15 mouse cellular contexts compared by ENCODE assay signal in genomic region chr7:80375376-80376039, GRCm38 (mm10). TPM values are rescaled to one million over a fixed set of nuclear protein-coding genes. Genes with fewer than 3 reads are reported as not detected.
DNase-seq lines count a peak whose midpoint lies in the region; ATAC-seq and TF ChIP-seq lines count a peak whose summit lies in the region.
"Had no signal": no experiment of that assay in that cellular context is flagged by ENCODE, and none has a peak within 500 bp of the region (broad histone marks: within the 10 kb centered on the region; RNA-seq: fewer than 3 reads in every experiment).

No protein-coding gene starts in this region.

- no peaks in the 10 kb centered on the region for H3K9me3 ChIP-seq in MEL (replicated peaks; ENCODE audit: insufficient read depth, low read length)
- no peaks in the 10 kb centered on the region for H3K9me3 ChIP-seq in intestine, postnatal 0 days (ENCODE audit: control insufficient read depth)
- no peaks in the 10 kb centered on the region for H3K9me3 ChIP-seq in heart, embryonic 12.5 days (replicated peaks)
- H3K9me3 ChIP-seq: liver, embryonic 15.5 days; midbrain, embryonic 13.5 days; neural tube, embryonic 15.5 days had no signal

- TF ChIP-seq EP300 in MEL (IDR thresholded peaks at IDR 0.05; ENCODE audit: low read depth in 1 of 2, low read length in 2 of 2) = peak; percentile 78 to 88

- peak overlapping the region; percentile 92 for H3K27ac ChIP-seq in MEL (ENCODE audit: control insufficient read depth, low read depth, low read length)
- H3K27ac ChIP-seq in intestine, postnatal 0 days (ENCODE audit: low read depth, low read length) = no peak overlapping the region
- H3K27ac ChIP-seq in heart, embryonic 12.5 days (ENCODE audit: poor library complexity, severe bottlenecking) = no peak overlapping the region
- H3K27ac ChIP-seq: hindbrain, postnatal 0 days; liver, embryonic 15.5 days; midbrain, embryonic 13.5 days; neural tube, embryonic 15.5 days had no signal

- peak; percentile 62 for DNase-seq in lung, postnatal 36 days
- no peak for DNase-seq in lung, postnatal 4 days
- DNase-seq in 416B (ENCODE audit: low read depth) = peak; percentile 100
- peak; percentile 79 for DNase-seq in MEL (ENCODE audit: low read depth, low spot score)
- DNase-seq in left cerebral cortex, postnatal 36 days (ENCODE audit: low spot score in 2 of 2) = no peak
- DNase-seq: cerebellum, postnatal 36 days; kidney, postnatal 4 days; right cerebral cortex, postnatal 14 days had no signal

- intact Hi-C loops in left cerebral cortex, postnatal 36 days (cut with DNase I) = no loop called here

- peak overlapping the region in 1 of 2 experiments; percentile 15; a peak in 2 of 4 replicates for H3K4me3 ChIP-seq in MEL (ENCODE audit: control insufficient read depth in 1 of 2, insufficient read depth in 1 of 2, low read depth in 2 of 2, low read length in 2 of 2)
- no peak overlapping the region for H3K4me3 ChIP-seq in intestine, postnatal 0 days (ENCODE audit: low read depth, low read length)
- no peak overlapping the region for H3K4me3 ChIP-seq in heart, embryonic 12.5 days
- H3K4me3 ChIP-seq: liver, embryonic 15.5 days; midbrain, embryonic 13.5 days; neural tube, embryonic 15.5 days had no signal

- no peak for TF ChIP-seq RAD21 in MEL (IDR thresholded peaks at IDR 0.05; ENCODE audit: low read depth, low read length)

- H3K79me2 ChIP-seq in MEL (ENCODE audit: control insufficient read depth, insufficient read depth, low read length, poor library complexity) = peaks cover 3% of the 10 kb centered on the region; the same call in 1 of the 2 replicates

- TF ChIP-seq POLR2A in MEL (IDR thresholded peaks at IDR 0.05; ENCODE audit: control insufficient read depth in 1 of 2, insufficient read depth in 1 of 2, low read depth in 1 of 2, low read length in 2 of 2, poor library complexity in 1 of 2) = peak in 1 of 2 experiments; percentile 36; a peak in 1 of 4 replicates

- peaks cover 0 to 31% of the 10 kb centered on the region in 2 experiments; a peak in 2 of 4 replicates for H3K36me3 ChIP-seq in MEL (ENCODE audit: control insufficient read depth in 1 of 2, insufficient read depth in 2 of 2, low read length in 2 of 2)
- H3K36me3 ChIP-seq in intestine, postnatal 0 days (ENCODE audit: control insufficient read depth, insufficient read depth) = 0 out of 2 replicates have a peak, but pooled peaks cover under 1% of the 10 kb centered on the region
- peaks cover 17% of the 10 kb centered on the region for H3K36me3 ChIP-seq in heart, embryonic 12.5 days
- H3K36me3 ChIP-seq: midbrain, embryonic 13.5 days; neural tube, embryonic 15.5 days had no signal

- no peak for TF ChIP-seq CTCF in MEL (IDR thresholded peaks at IDR 0.05 in 2 of 3, conservative IDR thresholded peaks at IDR 0.05 in 1 of 3; ENCODE audit: control insufficient read depth in 1 of 3, insufficient read depth in 1 of 3, low read depth in 2 of 3, low read length in 3 of 3, poor library complexity in 1 of 3, severe bottlenecking in 1 of 3)
- TF ChIP-seq CTCF in intestine, postnatal 0 days (IDR thresholded peaks at IDR 0.05; ENCODE audit: low read depth) = no peak

- H3K27me3 ChIP-seq in MEL (ENCODE audit: control insufficient read depth in 1 of 2, insufficient read depth in 2 of 2, low read length in 2 of 2) = no peaks in the 10 kb centered on the region
- no peaks in the 10 kb centered on the region for H3K27me3 ChIP-seq in intestine, postnatal 0 days (replicated peaks; ENCODE audit: control insufficient read depth, insufficient read depth, low read length)
- no peaks in the 10 kb centered on the region for H3K27me3 ChIP-seq in heart, embryonic 12.5 days (replicated peaks)
- H3K27me3 ChIP-seq: neural tube, embryonic 15.5 days had no signal

- H3K9ac ChIP-seq in MEL (ENCODE audit: control insufficient read depth, low read depth, low read length, poor library complexity, severe bottlenecking) = peak overlapping the region; percentile 63
- H3K9ac ChIP-seq in intestine, postnatal 0 days (ENCODE audit: low read depth, low read length) = no peak overlapping the region
- no peak overlapping the region for H3K9ac ChIP-seq in heart, embryonic 12.5 days
- H3K9ac ChIP-seq: liver, embryonic 15.5 days; midbrain, embryonic 13.5 days; neural tube, embryonic 15.5 days had no signal

- peaks cover 8 to 36% of the 10 kb centered on the region in 2 experiments for H3K4me1 ChIP-seq in MEL (ENCODE audit: control insufficient read depth in 1 of 2, insufficient read depth in 2 of 2, low read length in 2 of 2)
- H3K4me1 ChIP-seq in intestine, postnatal 0 days (replicated peaks; ENCODE audit: control insufficient read depth, insufficient read depth, low read length) = no peaks in the 10 kb centered on the region
- peaks cover 11% of the 10 kb centered on the region for H3K4me1 ChIP-seq in heart, embryonic 12.5 days (replicated peaks)

- ATAC-seq in intestine, postnatal 0 days = peak; percentile 54
- no peak for ATAC-seq in heart, embryonic 12.5 days (ENCODE audit: insufficient number of reproducible peaks, low FRiP score)

- WGBS in intestine, postnatal 0 days = 52% methylated on average over 9 of the region's 9 CpGs
- WGBS in heart, embryonic 12.5 days = 41% methylated on average over 9 of the region's 9 CpGs

- H3K4me2 ChIP-seq in intestine, postnatal 0 days (replicated peaks; ENCODE audit: low read depth) = no peak overlapping the region
- no peak overlapping the region for H3K4me2 ChIP-seq in heart, embryonic 12.5 days
- H3K4me2 ChIP-seq: heart, embryonic 11.5 days; liver, embryonic 15.5 days; midbrain, embryonic 13.5 days; neural tube, embryonic 15.5 days had no signal

TF ChIP-seq in MEL, 35 proteins besides CTCF, POLR2A, EP300 and RAD21 (continues in another document):
- TF ChIP-seq ZKSCAN1 (IDR thresholded peaks at IDR 0.05; ENCODE audit: low read depth, low read length) = no peak
- no peak for TF ChIP-seq CHD2 (IDR thresholded peaks at IDR 0.05; ENCODE audit: low read length)
- TF ChIP-seq MAZ (IDR thresholded peaks at IDR 0.05; ENCODE audit: low read depth, low read length) = no peak; the same call in 1 of the 2 replicates
- no peak for TF ChIP-seq KAT2A (conservative IDR thresholded peaks at IDR 0.05; ENCODE audit: low read depth, low read length)
- no peak for TF ChIP-seq USF1 (IDR thresholded peaks at IDR 0.05; ENCODE audit: low read depth, low read length)
- TF ChIP-seq TAL1 (IDR thresholded peaks at IDR 0.05; ENCODE audit: low read length) = peak; percentile 29; the same call in 1 of the 2 replicates
- no peak for TF ChIP-seq ZNF384 (IDR thresholded peaks at IDR 0.05; ENCODE audit: low read depth, low read length)
- TF ChIP-seq UBTF (IDR thresholded peaks at IDR 0.05; ENCODE audit: borderline replicate concordance, insufficient read depth, low read depth, low read length) = no peak
- no peak for TF ChIP-seq BHLHE40 (IDR thresholded peaks at IDR 0.05; ENCODE audit: borderline replicate concordance, low read depth, low read length)
- TF ChIP-seq SIN3A (IDR thresholded peaks at IDR 0.05; ENCODE audit: low read length) = peak; percentile 54
- TF ChIP-seq MEF2A (IDR thresholded peaks at IDR 0.05; ENCODE audit: extremely low read depth, insufficient replicate concordance, low read depth, low read length, poor library complexity, severe bottlenecking) = no peak
- TF ChIP-seq ELF1 (IDR thresholded peaks at IDR 0.05; ENCODE audit: low read depth, low read length) = no peak
- TF ChIP-seq GABPA (IDR thresholded peaks at IDR 0.05; ENCODE audit: low read depth, low read length) = no peak
- 0 out of 2 replicates have a peak, but pooled peaks have one; percentile 30 for TF ChIP-seq RCOR1 (IDR thresholded peaks at IDR 0.05; ENCODE audit: low read depth, low read length)

RNA-seq across cellular contexts. Expression of gene Man2a2, which starts 4.3 kb away (rescaled TPM):
- 17.4 and 19.2 TPM in 2 replicates for total RNA-seq in MEL (2012; rRNA removed)
- polyA plus RNA-seq in MEL (2012; ENCODE audit: insufficient read depth in 1 of 2, insufficient read length in 2 of 2, low read depth in 1 of 2, low replicate concordance in 2 of 2, missing spikeins in 1 of 2) = 10 to 100 TPM in 1 of 2 experiments, not detected in 1; 38.6 TPM
- 4.8 and 5.3 TPM in 2 replicates for polyA plus RNA-seq in intestine, postnatal 0 days (2015; fragmentation: Nextera tagmentation; extraction: Ambion mirVana)
- polyA plus RNA-seq in heart, embryonic 12.5 days (2016; fragmentation: Nextera tagmentation; extraction: Ambion mirVana) = 25.0 and 31.0 TPM in 2 replicates
- 100 to 1,000 TPM; 128 to 158 TPM for total RNA-seq in left cerebral cortex, postnatal 36 days (2021)

RNA-seq across cellular contexts. Expression of gene Fes, which starts 12.2 kb away (rescaled TPM):
- total RNA-seq in MEL (2012; rRNA removed) = 1.3 and 2.7 TPM in 2 replicates
- 1 to 10 TPM in 1 of 2 experiments, not detected in 1; 6.6 TPM for polyA plus RNA-seq in MEL (2012; ENCODE audit: insufficient read depth in 1 of 2, insufficient read length in 2 of 2, low read depth in 1 of 2, low replicate concordance in 2 of 2, missing spikeins in 1 of 2)
- 6.2 and 6.7 TPM in 2 replicates for polyA plus RNA-seq in intestine, postnatal 0 days (2015; fragmentation: Nextera tagmentation; extraction: Ambion mirVana)
- polyA plus RNA-seq in heart, embryonic 12.5 days (2016; fragmentation: Nextera tagmentation; extraction: Ambion mirVana) = 10.2 and 11.4 TPM in 2 replicates
- 1 to 10 TPM; 6.0 to 7.1 TPM for total RNA-seq in left cerebral cortex, postnatal 36 days (2021)

RNA-seq across cellular contexts. Expression of gene Furin, which starts 29.7 kb away (rescaled TPM):
- 11.6 and 13.7 TPM in 2 replicates for total RNA-seq in MEL (2012; rRNA removed)
- 10 to 100 TPM in 1 of 2 experiments, not detected in 1; 32.3 TPM for polyA plus RNA-seq in MEL (2012; ENCODE audit: insufficient read depth in 1 of 2, insufficient read length in 2 of 2, low read depth in 1 of 2, low replicate concordance in 2 of 2, missing spikeins in 1 of 2)
- polyA plus RNA-seq in intestine, postnatal 0 days (2015; fragmentation: Nextera tagmentation; extraction: Ambion mirVana) = 25.5 and 26.4 TPM in 2 replicates
- 24.5 and 25.9 TPM in 2 replicates for polyA plus RNA-seq in heart, embryonic 12.5 days (2016; fragmentation: Nextera tagmentation; extraction: Ambion mirVana)
- total RNA-seq in left cerebral cortex, postnatal 36 days (2021) = 10 to 100 TPM; 30.7 to 38.5 TPM

RNA-seq across cellular contexts. Expression of gene Hddc3, which starts 32.6 kb away (rescaled TPM):
- total RNA-seq in MEL (2012; rRNA removed) = 47.6 and 58.1 TPM in 2 replicates
- 10 to 100 TPM in 1 of 2 experiments, not detected in 1; 47.1 TPM for polyA plus RNA-seq in MEL (2012; ENCODE audit: insufficient read depth in 1 of 2, insufficient read length in 2 of 2, low read depth in 1 of 2, low replicate concordance in 2 of 2, missing spikeins in 1 of 2)
- 8.3 and 8.8 TPM in 2 replicates for polyA plus RNA-seq in intestine, postnatal 0 days (2015; fragmentation: Nextera tagmentation; extraction: Ambion mirVana)
- polyA plus RNA-seq in heart, embryonic 12.5 days (2016; fragmentation: Nextera tagmentation; extraction: Ambion mirVana) = 14.4 and 15.8 TPM in 2 replicates
- 10 to 100 TPM; 52.9 to 65.7 TPM for total RNA-seq in left cerebral cortex, postnatal 36 days (2021)

RNA-seq across cellular contexts. Expression of gene Unc45a, which starts 34.7 kb away (rescaled TPM):
- 20.3 and 28.2 TPM in 2 replicates for total RNA-seq in MEL (2012; rRNA removed)
- polyA plus RNA-seq in MEL (2012; ENCODE audit: insufficient read depth in 1 of 2, insufficient read length in 2 of 2, low read depth in 1 of 2, low replicate concordance in 2 of 2, missing spikeins in 1 of 2) = 10 to 100 TPM in 1 of 2 experiments, not detected in 1; 26.1 TPM
- 19.7 and 20.0 TPM in 2 replicates for polyA plus RNA-seq in intestine, postnatal 0 days (2015; fragmentation: Nextera tagmentation; extraction: Ambion mirVana)
- 20.5 and 21.0 TPM in 2 replicates for polyA plus RNA-seq in heart, embryonic 12.5 days (2016; fragmentation: Nextera tagmentation; extraction: Ambion mirVana)
- total RNA-seq in left cerebral cortex, postnatal 36 days (2021) = 10 to 100 TPM; 36.4 to 39.6 TPM

Comparison
In these comparisons a context has a peak if more than half of its experiments do, and no peak if none do; other contexts are left out.
1. DNase-seq: peak in lung, postnatal 36 days (single experiment), 416B (single experiment) and MEL (single experiment); none in lung, postnatal 4 days (0 of 2) and left cerebral cortex, postnatal 36 days (0 of 2).